Mouse (Mus musculus) left cerebral cortex, adult 11 months (tissue): ENCODE measurements at regions not wholly inside any gene's neighbourhood (a gene's known extent, or its start where the extent isn't known, plus 50 kb on each side); places are given as distances from the start of the nearest gene placed in this dataset.

Experiments used
- DNase-seq: peaks from one replicate; pipeline ENCODE4 v3.0.0; 2022; ENCODE audit warnings: low spot score

DNA sequence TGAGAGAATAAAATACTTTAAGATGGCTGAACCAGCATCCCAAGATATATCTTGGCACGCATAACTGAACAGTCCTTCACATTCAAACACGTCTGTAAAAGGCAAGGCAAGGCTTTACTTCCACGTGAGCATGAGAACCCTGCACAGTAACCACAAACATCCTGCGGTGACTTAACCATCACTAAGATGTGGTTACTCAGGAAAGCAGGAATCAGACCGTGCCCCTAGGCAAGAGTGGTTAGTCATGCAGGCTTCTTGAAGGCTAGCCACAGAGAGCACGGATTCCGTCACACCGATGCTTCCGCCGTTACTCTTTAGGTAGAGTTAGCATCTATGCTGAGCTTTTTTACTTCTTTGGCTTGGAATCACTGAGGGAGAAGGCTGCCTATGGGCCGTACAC is 266.8 kb downstream of the Barhl2 start:
- DNase-seq = no peak

DNA sequence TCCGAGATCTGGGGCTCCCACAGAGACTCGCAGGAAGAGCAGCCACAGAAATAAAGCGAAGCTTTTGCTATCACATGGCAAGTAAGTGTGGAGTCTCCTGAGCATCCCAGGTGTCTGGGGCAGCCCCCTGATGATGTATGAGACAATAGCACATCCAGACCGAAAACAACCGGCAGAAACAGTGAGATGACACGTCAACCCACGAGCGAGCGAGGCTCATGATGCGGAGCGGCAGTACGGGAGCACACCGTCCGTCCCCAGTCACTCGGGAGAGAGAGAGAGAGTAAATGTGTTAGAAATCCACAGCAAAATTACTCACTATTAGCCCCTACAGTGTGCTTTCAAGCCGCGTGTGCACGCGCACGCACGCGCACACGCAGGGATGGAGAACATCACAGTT is 276.2 kb downstream of the Barhl2 start:
- no peak for DNase-seq

DNA sequence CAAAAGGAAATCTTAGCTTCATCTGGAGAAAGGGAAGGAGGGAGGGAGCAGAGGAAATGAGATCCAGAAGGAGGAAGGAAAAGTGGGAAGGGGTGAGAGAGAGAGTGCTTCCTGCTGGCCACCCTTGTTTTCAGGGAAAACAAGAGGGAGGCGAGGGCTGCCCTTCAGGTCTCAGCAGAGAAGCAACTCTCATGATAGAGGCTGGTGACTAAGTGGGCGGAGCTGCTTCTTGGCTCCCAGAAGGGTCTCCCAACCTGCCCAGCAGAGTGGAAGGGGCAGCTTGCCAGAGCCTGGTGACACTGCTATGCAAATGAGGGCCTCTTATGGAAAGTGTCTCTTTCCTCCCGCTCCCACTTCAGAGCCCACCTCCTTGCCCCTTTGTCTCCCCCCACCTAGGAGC is 285.8 kb downstream of the Barhl2 start:
- DNase-seq = no peak

DNA sequence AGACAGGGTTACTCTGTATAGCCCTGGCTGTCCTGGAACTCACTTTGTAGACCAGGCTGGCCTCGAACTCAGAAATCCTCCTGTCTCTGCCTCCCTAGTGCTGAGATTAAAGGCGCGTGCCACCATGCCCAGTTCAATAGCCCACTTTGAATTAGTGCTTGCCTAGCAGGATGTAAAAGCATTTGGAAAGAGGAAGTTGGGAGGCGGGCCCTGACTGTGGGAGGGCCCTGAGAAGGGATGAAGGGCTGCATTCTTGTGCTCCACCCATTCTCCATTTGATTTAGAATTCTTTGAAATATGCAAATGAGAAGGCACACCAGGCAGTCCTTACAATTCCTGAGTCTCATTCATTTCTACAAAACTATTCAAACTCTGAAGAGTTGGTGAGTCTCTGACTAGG is 287.6 kb downstream of the Barhl2 start:
- DNase-seq = no peak

DNA sequence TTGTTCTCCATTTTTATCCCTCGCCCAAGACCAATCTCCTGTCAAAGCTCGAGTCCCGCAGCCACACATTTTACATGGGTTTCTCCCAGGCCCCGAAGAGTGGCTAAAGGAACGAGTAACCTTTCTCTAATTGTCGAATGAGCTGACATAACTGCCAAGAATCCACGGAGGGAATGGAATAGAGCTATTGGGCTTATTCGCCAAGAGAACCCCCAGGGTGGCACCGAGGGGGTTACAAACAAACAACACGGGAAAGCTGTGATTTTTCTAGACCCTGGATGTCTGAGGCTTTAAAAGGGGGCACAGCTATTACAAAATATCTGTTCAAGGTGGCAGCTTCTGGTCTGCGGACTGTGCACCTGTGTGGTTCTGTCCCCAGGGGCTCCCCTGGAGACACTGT is 290.4 kb downstream of the Barhl2 start:
- no peak for DNase-seq

DNA sequence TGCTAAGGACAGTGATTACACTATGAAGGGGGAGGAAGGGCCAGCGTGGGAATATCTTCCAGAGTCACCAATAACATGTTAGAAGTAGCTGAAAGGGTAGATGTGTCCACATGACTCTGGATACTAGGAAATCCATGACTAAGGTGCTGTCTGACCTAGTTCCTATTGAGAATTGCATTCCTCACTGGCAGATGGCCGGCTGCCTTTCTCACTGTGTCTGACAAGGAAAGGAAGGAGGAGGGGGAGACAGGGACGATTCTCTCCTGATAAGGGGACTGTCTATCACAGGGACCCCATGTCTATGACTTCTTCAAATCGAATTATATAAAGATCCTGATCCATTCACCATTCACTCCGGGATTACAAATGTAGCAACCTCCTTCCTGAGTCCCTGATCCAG is 289.9 kb downstream of the Zfp326 start:
- DNase-seq = no peak

DNA sequence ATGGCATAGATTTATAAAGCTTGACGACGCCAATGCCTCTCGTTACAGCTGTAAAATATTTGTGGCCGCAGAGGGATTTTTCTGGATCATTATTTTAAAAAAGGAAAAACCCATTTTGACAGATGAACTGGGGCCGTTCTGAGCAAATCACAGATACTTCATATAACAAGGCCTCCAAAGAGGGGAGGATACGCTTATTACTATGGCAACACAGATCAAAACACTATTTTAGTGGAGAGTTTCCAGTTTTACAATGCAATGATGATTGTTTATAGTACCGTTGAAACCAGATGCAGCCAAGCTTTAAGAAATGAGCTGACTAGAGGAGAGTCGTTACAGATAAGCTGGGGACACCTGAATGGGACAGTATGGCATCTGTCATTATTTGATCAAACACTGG is 287.8 kb downstream of the Zfp326 start:
- DNase-seq = no peak

DNA sequence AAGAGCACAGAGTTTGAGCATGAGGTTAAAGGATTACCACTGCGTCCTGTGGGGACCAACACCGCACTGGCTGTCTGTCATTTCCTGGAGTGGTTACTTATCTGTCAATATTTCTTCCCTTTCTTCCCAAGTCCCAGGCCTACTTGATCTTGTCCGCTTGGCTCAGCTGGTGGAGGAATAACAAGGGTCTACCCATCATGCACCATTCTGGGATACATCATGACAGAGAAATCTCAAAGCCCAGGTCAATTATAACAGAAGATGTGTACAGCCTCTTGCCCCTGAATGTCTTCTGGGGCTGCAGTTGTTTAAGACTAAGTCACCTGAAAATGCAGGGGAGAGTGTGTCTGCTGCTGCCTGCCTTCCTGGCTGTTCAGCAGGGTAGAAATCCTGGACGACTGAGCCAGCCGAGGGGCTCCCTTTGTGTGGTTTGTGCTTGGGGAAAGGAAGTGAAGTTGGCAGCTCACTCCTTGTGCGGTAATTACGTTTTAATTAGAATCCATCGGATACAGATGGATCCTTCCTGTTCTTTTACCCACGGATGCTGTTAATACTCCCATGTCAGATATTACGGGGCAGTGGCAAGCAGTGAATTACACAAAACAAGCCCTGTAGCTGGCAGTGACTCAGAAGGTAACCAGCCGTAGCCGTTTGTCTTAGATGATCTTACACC is 286.8 kb downstream of the Zfp326 start:
- DNase-seq = no peak

DNA sequence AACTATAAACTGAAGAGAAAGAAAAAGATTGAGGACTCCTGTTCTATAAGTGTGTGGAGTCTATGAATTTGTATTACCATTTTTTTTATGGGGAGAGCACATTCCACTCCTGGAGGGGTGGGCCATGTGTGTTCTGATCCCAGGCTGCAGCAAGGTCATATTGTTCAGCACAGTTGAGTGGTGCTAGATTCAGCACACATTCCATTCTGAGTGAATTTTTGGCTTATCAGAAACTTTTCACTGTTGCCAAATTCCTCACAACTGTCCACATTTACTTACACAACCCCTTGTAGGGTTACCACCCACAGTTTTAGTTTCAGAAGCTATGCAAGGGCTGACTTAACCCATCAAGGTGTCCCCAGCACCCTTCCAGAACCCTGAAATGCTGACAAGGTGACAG is 262.7 kb downstream of the Zfp326 start:
- no peak for DNase-seq

DNA sequence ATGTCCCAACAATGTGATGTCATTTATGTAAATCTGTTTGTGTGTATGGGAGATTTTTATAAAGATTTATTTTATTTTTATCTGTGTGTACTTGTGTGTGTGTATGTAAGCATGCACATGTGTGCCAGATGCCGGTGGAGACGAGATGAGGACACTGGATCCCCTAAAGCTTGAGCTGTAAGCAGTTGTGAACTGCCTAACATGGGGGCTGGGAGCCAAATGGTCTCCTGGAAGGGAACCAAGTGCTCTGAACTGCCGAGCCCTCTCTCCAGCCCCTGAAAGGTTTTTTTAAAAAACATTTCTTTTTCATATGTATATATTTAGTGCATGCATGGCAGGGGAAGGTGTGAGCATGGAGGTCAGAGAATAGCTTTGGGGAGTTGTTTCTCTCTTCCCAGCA is 246.6 kb downstream of the Zfp326 start:
- no peak for DNase-seq

DNA sequence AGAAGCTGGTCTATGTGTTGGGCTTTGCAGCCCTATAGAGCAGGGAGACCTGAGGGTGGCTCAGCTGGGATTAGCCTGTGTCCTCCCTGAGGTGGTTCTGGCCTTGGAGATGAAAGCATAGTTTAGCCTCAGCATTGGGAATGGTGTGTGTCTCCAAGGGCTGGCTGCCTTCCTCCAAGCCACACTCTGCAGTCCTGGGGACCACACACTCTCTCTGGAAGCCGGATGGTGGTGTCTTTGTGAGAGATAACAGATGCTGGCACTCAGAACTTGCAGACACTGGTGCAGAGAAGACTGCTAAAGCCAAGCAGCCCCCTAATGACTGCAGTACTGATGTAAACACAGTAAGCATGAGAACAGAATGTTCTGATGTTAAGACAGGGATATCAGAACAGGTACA is 243.2 kb downstream of the Zfp326 start:
- DNase-seq = no peak

DNA sequence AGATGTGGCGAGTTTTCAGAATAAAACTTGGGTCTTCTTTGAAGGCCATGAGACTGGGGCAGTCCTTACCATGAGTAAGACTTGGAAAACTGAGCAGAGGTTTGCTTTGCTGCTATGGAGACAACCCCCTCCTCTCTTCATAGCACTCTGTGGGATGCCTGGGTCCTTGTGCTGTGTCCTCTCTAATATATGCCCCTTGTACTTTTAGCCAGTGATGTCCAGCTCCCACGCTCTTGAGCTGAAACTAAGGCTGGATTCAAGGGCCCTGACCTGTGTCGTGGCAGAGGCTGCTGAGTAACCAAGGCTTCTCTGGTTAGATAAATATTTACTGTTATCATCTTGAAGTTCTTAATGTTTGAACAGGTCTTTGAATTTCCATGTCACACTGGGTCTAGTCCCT is 236.8 kb downstream of the Zfp326 start:
- DNase-seq = no peak

DNA sequence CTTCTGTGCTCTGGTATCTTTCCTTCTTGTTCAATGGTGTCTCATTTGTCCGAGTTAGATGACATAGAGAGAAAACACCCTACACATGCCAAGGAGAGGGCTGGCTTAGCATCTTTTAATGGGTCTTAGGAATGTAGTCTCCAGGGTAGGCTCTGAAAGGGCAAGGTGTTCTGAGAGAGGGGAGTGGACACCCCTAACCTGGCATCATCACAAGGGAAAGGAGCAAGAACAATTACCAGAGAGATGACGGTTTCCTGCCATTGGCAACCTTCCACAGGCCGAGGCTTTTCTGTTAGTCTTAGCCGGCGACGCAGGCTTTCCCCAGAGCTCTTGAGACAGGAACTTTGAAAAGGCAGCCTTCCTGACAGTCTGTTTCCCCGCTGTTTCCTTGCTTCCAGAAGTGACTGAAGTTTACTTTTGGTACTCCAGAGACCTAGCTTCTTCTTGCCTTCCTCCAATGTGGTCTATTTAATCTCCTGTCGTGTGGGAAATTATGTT is 232.2 kb downstream of the Zfp326 start:
- no peak for DNase-seq

DNA sequence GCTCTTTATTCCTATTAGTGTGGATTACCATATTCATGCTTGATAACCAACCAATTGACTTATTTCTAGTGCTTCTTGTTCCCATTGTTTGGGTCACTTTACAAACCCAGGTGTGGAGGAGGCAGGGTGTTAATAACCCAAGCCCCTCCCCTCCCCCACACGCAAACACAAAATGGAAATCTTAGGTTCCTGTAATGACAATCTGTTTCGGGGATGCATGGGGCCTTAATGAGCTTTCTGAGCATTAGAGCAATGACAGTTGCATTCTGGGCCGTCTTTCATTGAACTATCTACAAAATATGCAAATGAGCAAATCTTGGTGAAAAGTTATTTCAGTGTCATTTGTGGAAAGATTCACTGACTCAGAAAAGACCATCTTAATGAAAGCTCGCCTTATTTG is 225.9 kb downstream of the Zfp326 start:
- no peak for DNase-seq

DNA sequence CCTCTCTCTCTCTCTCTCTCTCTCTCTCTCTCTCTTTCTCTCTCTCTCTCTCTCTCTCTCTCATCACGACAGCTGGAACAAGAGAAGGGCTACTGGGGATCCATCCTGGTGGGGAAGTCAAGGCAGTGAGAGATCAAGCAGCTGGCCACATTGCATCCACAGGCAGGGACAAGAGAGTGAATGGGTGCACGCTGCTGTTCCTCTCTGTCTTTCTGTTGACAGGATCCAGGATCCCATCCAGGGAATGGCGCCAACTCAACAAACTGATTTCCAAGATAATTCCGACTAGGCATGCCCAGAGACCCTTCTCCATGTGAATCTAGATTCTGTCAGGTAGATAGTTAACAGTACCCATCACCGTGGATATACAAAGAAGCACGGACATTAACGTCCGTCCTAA is 222.5 kb downstream of the Zfp326 start:
- no peak for DNase-seq

DNA sequence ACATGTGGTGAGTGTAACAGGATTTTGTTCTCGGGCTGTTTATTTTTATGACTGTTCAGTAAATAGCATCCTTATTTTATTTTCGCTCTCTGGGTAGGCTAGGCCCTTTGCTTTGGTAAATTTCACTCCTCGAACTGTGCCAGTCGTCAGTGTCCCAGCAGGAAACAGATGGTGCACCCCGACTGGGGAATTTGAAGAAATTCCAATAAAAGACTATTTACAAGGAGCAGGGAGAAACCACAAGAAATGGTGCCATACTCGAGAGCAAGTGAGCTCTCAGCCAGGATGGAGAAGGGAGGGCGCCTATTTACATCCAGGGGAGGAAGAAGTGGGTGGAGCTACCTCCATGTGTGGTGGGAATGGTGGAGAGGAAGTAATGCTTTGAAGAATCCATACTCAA is 213.0 kb downstream of the Zfp326 start:
- no peak for DNase-seq

DNA sequence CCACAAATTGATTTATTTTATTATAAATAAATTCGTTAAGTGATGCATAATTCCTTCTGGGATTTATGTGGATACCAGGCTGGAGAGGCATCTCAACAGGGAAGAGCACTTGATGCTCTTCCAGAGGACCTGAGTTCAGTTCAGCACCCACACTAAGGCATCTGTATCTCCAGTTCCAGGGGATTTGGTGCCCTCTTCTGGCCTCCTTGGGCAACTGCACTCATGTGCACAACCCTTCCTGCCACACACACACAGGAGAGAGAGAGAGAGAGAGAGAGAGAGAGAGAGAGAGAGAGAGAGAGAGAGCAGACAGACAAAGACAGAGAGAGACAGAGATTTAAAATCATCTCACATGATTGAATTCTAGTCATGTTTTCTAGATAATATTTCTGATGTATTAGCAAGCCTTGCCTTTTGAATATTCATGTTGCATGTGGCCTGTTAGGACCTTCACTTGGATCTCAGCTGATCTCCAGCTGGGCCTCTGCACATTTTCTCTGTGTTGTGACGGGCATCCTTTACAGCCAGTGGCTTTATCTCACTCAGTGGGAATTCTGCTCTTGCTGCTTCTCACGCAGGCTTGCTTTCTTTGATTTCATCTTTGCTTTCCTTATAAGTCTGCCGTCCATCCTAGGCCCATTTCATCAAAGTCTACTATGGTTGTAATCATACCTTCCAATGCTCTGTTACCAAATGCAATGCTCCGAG is 212.3 kb downstream of the Zfp326 start:
- no peak for DNase-seq

DNA sequence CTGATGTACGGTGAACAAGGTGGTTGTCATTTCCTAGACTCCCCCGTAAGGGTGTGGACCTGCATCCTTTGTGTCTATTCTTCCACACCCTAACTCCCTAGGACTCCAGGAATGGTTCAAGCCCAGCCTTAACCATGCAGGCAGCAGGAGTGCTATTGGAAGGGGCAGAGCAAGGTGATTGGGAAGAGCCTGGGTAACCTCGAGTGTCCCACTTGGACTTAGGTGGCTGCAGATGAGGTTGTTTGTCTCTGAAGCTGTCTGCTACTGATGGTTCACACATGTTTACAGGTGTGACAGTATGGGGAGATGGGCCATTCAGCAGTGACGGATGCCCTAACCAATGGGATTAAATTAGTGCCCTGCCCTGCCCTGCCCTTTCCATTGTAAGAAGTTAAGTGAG is 207.4 kb downstream of the Zfp326 start:
- no peak for DNase-seq

DNA sequence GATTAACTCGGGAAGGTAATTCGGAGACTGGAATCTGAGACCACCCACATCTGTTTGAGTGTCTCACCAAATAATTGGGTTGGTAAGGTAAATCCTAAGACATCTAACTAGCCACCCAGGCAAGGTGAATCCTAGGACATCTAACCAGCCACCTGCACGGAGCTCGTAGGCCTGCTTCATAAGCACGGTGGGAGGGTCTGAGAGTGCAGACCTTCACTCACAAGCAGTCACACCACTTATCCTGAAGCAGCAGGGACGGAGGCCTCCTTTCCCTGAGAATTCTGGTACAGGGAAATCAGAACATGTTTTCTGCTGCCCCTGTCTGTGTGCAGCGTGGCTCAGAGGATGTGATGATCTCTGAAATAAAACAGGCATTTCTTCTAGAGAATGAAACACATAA is 206.5 kb downstream of the Zfp326 start:
- DNase-seq = no peak

DNA sequence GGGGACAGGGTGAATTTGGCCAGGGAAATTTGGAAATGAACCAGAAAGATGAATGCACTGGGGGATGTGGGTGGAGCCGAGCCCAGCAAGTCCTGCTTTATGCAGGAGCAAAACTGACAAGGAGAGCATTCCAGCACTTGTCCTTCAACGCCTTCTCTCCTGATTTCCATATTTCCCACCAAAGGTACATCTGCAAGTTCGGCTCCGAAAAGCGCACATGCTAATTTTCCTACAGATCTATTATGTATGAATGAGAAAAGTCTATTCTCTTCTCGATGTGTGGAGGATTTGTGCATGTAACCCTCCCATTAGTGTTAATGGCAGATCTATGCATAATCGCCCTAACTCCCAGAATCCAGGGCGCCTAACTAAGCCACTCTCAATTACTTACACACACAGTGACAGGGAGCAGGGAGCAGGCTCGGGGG is 190.8 kb downstream of the Zfp326 start:
- no peak for DNase-seq

DNA sequence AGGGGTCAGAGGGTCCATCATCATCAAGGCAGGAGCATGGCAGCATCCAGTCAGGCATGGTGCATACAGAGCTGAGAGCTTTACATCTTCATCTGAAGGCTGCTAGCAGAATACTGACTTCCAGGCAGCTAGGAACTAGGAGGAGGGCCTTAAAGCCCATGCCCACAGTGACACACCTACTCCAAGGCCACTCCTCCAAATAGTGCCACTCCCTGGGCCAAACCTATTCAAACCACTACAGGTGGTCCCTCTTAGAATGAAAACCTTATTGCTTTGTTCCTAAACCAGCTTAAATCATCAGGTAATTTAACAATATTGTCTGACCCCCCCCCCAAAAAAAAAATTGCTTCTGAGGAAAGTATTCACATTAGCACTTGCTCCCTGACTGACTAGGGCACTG is 190.3 kb downstream of the Zfp326 start:
- no peak for DNase-seq

DNA sequence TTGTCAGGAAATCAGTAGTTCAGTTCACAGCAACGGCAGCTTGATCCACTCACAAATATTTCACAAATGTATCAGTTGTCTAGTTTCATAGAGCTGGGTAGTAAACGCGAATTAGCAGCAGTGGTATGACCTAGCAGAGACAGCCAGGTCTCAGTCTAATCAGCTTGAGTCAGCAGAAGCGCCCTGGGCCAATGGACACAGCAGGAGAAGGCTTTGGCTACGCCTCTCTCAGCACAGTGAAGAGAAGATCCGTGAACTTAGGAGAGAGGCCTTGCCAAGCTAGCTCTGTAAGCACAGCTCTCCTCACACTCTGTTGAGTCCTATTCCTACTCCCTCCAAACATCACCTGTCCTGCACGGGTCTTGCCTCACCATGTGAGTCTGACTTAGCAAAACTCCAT is 188.0 kb downstream of the Zfp326 start:
- no peak for DNase-seq

DNA sequence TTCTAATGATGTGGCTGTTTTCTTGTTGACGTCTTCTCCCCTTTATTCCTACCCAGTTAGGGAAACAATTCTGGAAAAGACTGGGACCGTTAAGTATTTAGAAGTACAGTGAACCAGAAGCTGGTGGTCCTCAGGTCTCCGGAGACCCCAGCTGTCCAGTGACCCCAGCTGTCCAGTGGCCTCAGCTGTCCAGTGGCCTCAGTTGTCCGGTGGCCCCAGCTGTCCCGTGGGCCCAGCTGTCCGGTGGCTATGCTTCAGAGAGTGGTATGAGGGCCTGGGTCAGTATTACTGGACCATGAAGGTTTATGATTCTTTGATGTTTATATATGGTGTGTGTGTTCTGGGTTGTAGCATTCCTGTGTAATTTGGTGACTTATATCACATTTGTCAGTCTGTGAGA is 186.6 kb downstream of the Zfp326 start:
- DNase-seq = no peak

DNA sequence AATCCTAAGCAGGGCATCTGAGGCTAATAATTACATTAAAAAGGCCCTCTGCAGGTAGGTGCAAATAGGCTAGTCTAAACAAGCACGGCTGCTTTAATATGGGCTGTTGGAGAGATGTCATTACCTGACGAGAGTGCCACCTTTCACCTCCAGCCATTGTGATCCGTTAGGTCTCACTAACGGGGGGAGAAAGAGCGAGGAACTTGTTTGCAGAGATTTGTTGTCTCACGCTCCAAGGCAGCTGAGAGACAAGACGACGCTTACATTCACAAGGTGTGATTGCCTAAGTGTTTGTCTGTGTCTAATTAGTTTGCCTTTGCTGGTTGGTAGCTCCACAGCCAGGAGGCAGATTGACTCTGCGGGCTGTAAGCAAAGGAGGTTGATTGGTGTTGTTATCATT is 180.3 kb downstream of the Zfp326 start:
- DNase-seq = no peak
